Mouse (Mus musculus): Measurements from ENCODE around the gene Vmn1r15.

Vmn1r15 gene

DNA sequence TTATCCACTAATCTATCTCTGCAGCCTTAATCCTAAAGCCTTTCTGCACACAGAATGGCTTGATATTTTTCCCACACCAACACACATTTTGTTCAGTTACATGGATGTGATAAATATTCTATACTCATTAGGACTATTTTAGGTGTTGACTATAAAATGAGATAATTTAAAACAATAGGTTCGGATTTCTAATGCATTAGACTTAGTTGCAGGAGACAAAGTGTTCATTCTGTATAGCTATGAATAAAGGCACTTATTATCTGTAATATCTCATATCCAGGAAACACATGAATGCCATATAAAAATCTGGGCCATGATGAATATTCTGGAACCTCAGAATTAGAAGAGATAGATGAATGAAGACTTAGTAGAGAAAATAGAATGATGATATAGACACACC, at the start of gene Vmn1r15:
Vmn1r15 (plus strand) TSS at position 301 of the 400 bp plus-strand sequence.
- DNase-seq (ENCODE audit: low read depth, low spot score), result no peak

DNA sequence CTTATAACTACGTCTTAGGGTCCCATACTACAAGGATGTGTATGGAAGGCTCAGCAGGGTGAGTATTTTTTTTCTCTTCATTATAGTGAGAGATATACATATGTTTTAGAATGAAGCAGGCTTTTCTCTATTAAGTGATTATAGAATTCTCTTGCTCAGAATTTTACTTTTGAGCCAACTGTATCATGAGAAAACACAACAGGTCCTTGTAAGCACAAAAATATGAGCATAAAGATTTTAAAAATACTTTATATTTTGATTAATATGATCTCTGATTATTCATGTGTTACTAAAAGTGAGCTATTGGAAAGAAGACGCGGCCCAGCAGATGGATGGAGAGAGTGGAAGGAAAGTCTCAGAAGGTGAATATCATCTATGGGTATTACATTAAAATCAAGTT, 26.4 kb upstream of the Vmn1r15 start, which contains the start of gene Vmn1r14:
Vmn1r14 (plus strand) TSS at position 301 of the 400 bp plus-strand sequence.
- DNase-seq (ENCODE audit: low read depth, low spot score), result no peak

DNA sequence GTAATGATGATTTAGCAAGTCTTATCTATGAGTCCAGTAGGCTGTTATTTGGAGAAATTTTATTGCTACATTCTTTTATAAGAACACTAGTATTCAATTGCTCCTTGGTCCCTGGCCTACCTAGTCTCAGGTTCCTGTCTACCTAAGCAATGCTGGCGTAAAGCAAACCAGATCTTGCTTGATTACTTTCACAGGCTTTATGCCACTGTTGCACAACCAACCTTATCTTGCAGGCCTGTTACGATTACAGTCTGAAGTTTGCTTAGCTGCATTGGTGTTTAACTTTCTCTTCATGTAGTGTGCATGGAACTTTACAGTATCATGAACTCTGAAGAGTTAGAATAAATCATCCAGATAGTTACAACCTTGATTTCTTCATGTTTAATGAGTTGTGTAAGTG, 3.2 kb downstream of the Vmn1r15 start:
- DNase-seq (ENCODE audit: low read depth, low spot score), result no peak

DNA sequence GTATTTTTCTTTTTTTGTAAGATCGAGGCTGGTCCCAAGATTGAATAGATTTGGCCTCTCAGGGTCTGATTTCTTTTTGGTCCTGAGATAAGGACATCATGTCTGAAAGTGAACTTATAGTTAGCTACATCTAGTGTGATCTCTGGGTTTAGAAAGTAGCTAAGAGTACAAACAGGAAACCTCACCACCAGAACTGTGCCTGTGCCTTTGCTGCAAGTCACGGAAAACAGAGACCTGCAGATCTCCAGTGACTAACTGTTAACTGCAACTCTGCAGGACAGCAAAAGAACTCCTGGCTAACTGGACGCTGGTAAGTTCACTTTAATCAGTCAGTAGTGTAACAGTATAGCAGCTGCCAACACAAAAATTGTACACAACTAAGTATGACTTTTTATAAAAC, 14.1 kb downstream of the Vmn1r15 start:
- no peak for DNase-seq (ENCODE audit: low read depth, low spot score)

DNA sequence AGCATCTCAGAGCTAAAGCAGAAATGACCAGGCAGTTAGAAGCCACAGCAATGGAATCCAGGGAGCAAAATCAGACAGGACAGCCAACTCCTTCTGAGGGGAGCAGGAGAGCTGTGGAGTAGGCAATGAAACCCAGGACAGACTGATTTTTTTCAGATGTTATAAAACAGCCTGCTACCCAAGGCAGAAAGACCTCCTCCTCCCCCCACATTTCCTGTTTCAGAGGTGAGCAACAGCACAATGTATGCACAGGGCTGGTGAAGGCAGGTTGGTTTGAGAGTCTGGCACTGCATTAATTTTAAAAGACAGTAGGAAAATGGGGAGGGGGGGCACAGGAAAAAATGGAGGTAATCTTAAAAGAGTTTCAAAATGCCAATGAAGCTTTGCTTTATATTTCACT, 14.8 kb downstream of the Vmn1r15 start:
- no peak for DNase-seq (ENCODE audit: low read depth, low spot score)

DNA sequence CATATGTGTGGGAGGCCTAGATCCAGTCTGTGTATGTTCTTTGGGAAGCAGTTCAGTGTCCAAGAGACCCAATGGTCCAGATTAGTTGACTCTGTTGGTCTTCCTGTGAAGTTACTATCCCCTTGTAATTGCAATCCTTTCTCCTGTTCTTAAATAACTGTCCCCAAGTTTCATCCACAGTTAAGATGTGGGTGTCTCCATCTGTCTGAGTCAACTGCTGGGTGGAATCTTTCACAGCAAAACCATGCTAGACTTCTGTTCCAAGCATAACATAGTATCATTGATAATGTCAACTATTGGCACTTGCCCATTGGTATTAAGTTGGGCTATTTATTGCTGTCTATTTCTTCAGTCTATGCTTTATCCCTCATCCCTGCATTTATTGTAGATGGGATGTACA, 21.2 kb downstream of the Vmn1r15 start:
- DNase-seq (ENCODE audit: low read depth, low spot score), result no peak

Data from mesoderm, embryonic 11.5 days (tissue).